ENCODE assay signal across 25 mouse cellular contexts in genomic region chr12:25492483-25493190, GRCm38 (mm10).
A peak's percentile ranks its signal among the peaks of the same experiment; 100 is the strongest.
DNase-seq lines count a peak whose midpoint lies in the region; ATAC-seq and TF ChIP-seq lines count a peak whose summit lies in the region.
"Had no signal": no experiment of that assay in that cellular context is flagged by ENCODE, and none has a peak within 500 bp of the region (broad histone marks: within the 10 kb centered on the region; RNA-seq: fewer than 3 reads in every experiment).

No protein-coding gene starts in this region.

- H3K4me1 ChIP-seq in lung, postnatal 0 days (ENCODE audit: insufficient read depth, low read depth, low read length), result no peaks in the 10 kb centered on the region
- H3K4me1 ChIP-seq: embryonic facial prominence, embryonic 10.5 days; embryonic facial prominence, embryonic 13.5 days; forebrain, embryonic 12.5 days; forebrain, embryonic 15.5 days; hindbrain, embryonic 12.5 days; hindbrain, embryonic 15.5 days had no signal

- 0 out of 2 replicates have a peak, but pooled peaks have one; percentile 31 for ATAC-seq in frontal cortex, adult (ENCODE audit: low TSS enrichment)
- no peak for ATAC-seq in lung, postnatal 0 days
- ATAC-seq in megakaryocyte progenitor cell, adult 5-6 weeks (replicated peaks; ENCODE audit: poor library complexity), result peak; percentile 90
- ATAC-seq: forebrain, embryonic 15.5 days; Patski had no signal

- H3K36me3 ChIP-seq in lung, postnatal 0 days (ENCODE audit: insufficient read depth, low read length), result no peaks in the 10 kb centered on the region
- H3K36me3 ChIP-seq: embryonic facial prominence, embryonic 10.5 days; embryonic facial prominence, embryonic 13.5 days; forebrain, embryonic 12.5 days; forebrain, embryonic 15.5 days; G1E; heart, embryonic 10.5 days; hindbrain, embryonic 12.5 days; hindbrain, embryonic 15.5 days had no signal

- H3K27ac ChIP-seq in lung, postnatal 0 days (ENCODE audit: low read length), result no peak overlapping the region
- H3K27ac ChIP-seq: embryonic facial prominence, embryonic 10.5 days; embryonic facial prominence, embryonic 13.5 days; forebrain, embryonic 12.5 days; forebrain, embryonic 15.5 days; gastrocnemius, adult 2 months; heart, adult 2 months; heart, embryonic 10.5 days; hindbrain, embryonic 12.5 days; hindbrain, embryonic 15.5 days had no signal

- TF ChIP-seq CTCF in lung, postnatal 0 days (IDR thresholded peaks at IDR 0.05), result no peak

- H3K4me3 ChIP-seq in lung, postnatal 0 days (ENCODE audit: low read depth, low read length), result no peak overlapping the region
- H3K4me3 ChIP-seq: embryonic facial prominence, embryonic 10.5 days; embryonic facial prominence, embryonic 13.5 days; erythroblast, embryonic 14.5 days; forebrain, embryonic 12.5 days; forebrain, embryonic 15.5 days; gastrocnemius, adult 2 months; heart, adult 2 months; heart, embryonic 10.5 days; hindbrain, embryonic 12.5 days; hindbrain, embryonic 15.5 days had no signal

- no peaks in the 10 kb centered on the region for H3K9me3 ChIP-seq in lung, postnatal 0 days (ENCODE audit: low read length)
- H3K9me3 ChIP-seq: embryonic facial prominence, embryonic 10.5 days; embryonic facial prominence, embryonic 13.5 days; forebrain, embryonic 12.5 days; forebrain, embryonic 15.5 days; heart, embryonic 10.5 days; hindbrain, embryonic 12.5 days; hindbrain, embryonic 15.5 days had no signal

- WGBS in lung, postnatal 0 days, result 86% methylated on average over 3 of the region's 3 CpGs

- no peak overlapping the region for H3K9ac ChIP-seq in lung, postnatal 0 days (replicated peaks; ENCODE audit: low read depth)
- H3K9ac ChIP-seq: embryonic facial prominence, embryonic 13.5 days; forebrain, embryonic 12.5 days; forebrain, embryonic 15.5 days; hindbrain, embryonic 12.5 days; hindbrain, embryonic 15.5 days had no signal

- H3K27me3 ChIP-seq in lung, postnatal 0 days (replicated peaks; ENCODE audit: insufficient read depth, low read length), result no peaks in the 10 kb centered on the region
- H3K27me3 ChIP-seq: CH12.LX; embryonic facial prominence, embryonic 13.5 days; forebrain, embryonic 12.5 days; forebrain, embryonic 15.5 days; hindbrain, embryonic 12.5 days; hindbrain, embryonic 15.5 days had no signal

- DNase-seq in frontal cortex, postnatal 25 days (ENCODE audit: low spot score in 2 of 2), result no peak
- DNase-seq in lung, postnatal 0 days (ENCODE audit: low spot score), result peak; percentile 6
- no peak for DNase-seq in lung, postnatal 14 days
- DNase-seq in liver, result no peak
- no peak for DNase-seq in spleen, postnatal 36 days (ENCODE audit: low spot score in 2 of 2)
- DNase-seq in urinary bladder, postnatal 36 days (ENCODE audit: low spot score in 2 of 2), result no peak
- DNase-seq: adrenal gland, postnatal 10 days; B cell, adult 2 months; embryo, embryonic 11 days; gastrocnemius, postnatal 14 days; heart, adult 2 months had no signal

- H3K4me2 ChIP-seq in lung, postnatal 0 days (replicated peaks; ENCODE audit: low read depth, low read length), result no peak overlapping the region
- H3K4me2 ChIP-seq: embryonic facial prominence, embryonic 13.5 days; forebrain, embryonic 12.5 days; forebrain, embryonic 15.5 days; hindbrain, embryonic 12.5 days; hindbrain, embryonic 15.5 days had no signal

- TF ChIP-seq EP300 in lung, postnatal 0 days (IDR thresholded peaks at IDR 0.05), result no peak
